ENCODE assay signal across 40 mouse cellular contexts in genomic region chr5:139310477-139310876, GRCm38 (mm10). TPM values are rescaled to one million over a fixed set of nuclear protein-coding genes. Genes with fewer than 3 reads are reported as not detected.
"Had no signal": no experiment of that assay in that cellular context is flagged by ENCODE, and none has a peak within 500 bp of the region (broad histone marks: within the 10 kb centered on the region; RNA-seq: fewer than 3 reads in every experiment).

No protein-coding gene starts in this region.

- H3K4me3 ChIP-seq: gastrocnemius, adult 2 months; heart, embryonic 10.5 days; heart, embryonic 12.5 days; hindbrain, embryonic 10.5 days; hindbrain, embryonic 12.5 days; kidney, embryonic 15.5 days; limb, embryonic 10.5 days; limb, embryonic 12.5 days; liver, embryonic 13.5 days; liver, embryonic 15.5 days had no signal

- H3K27ac ChIP-seq: gastrocnemius, adult 2 months; heart, embryonic 10.5 days; hindbrain, embryonic 10.5 days; hindbrain, embryonic 12.5 days; hindbrain, embryonic 14.5 days; kidney, embryonic 15.5 days; kidney, postnatal 0 days; limb, embryonic 10.5 days; limb, embryonic 12.5 days; liver, embryonic 13.5 days; liver, embryonic 15.5 days had no signal

- H3K4me2 ChIP-seq: heart, embryonic 12.5 days; hindbrain, embryonic 12.5 days; hindbrain, embryonic 14.5 days; kidney, embryonic 15.5 days; limb, embryonic 12.5 days; liver, embryonic 11.5 days; liver, embryonic 13.5 days; liver, embryonic 15.5 days had no signal

- DNase-seq: gastrocnemius, adult 2 months; gastrocnemius, postnatal 10 days; gastrocnemius, postnatal 25 days; heart, adult 18-20 months; heart, postnatal 10 days; heart, postnatal 4 days; kidney, adult 11 months; kidney, adult 2 months; kidney, adult 9 months; kidney, postnatal 14 days; kidney, postnatal 36 days; layer of hippocampus, adult 9-11 months; layer of hippocampus, postnatal 36 days; liver; liver, embryonic 13.5 days had no signal

- H3K4me1 ChIP-seq: heart, embryonic 10.5 days; heart, embryonic 12.5 days; hindbrain, embryonic 10.5 days; hindbrain, embryonic 12.5 days; limb, embryonic 10.5 days; limb, embryonic 12.5 days had no signal

- H3K9ac ChIP-seq: heart, embryonic 12.5 days; hindbrain, embryonic 12.5 days; hindbrain, embryonic 14.5 days; kidney, embryonic 15.5 days; limb, embryonic 12.5 days; liver, embryonic 13.5 days; liver, embryonic 15.5 days had no signal

- H3K9me3 ChIP-seq: heart, embryonic 10.5 days; heart, embryonic 12.5 days; hindbrain, embryonic 10.5 days; hindbrain, embryonic 12.5 days; kidney, embryonic 15.5 days; limb, embryonic 12.5 days; liver, embryonic 13.5 days; liver, embryonic 15.5 days had no signal

- H3K36me3 ChIP-seq: heart, embryonic 10.5 days; heart, embryonic 12.5 days; hindbrain, embryonic 10.5 days; hindbrain, embryonic 12.5 days; kidney, embryonic 15.5 days; limb, embryonic 10.5 days; limb, embryonic 12.5 days; liver, embryonic 13.5 days; liver, embryonic 15.5 days had no signal

- H3K27me3 ChIP-seq: heart, embryonic 12.5 days; hindbrain, embryonic 12.5 days; kidney, embryonic 15.5 days; limb, embryonic 12.5 days; liver, embryonic 13.5 days; liver, embryonic 15.5 days had no signal

RNA-seq across cellular contexts. Expression of gene Cyp2w1, which starts 41.9 kb away (rescaled TPM):
- total RNA-seq: gastrocnemius, adult 2 months; gastrocnemius, postnatal 10 days; gastrocnemius, postnatal 25 days; gastrocnemius, postnatal 4 days; granulocyte monocyte progenitor cell, adult 5-6 weeks; heart, adult 18-20 months; heart, adult 8-10 months; heart, postnatal 10 days; heart, postnatal 25 days; heart, postnatal 4 days; layer of hippocampus, adult 18-20 months; layer of hippocampus, adult 8-10 months; layer of hippocampus, postnatal 14 days; layer of hippocampus, postnatal 36 days; left cerebral cortex, adult 18-20 months; left cerebral cortex, adult 8-10 months; left cerebral cortex, postnatal 14 days; left cerebral cortex, postnatal 36 days had no signal
- polyA plus RNA-seq: heart, embryonic 10.5 days; heart, embryonic 12.5 days; heart, embryonic 14.5 days; heart, embryonic 16.5 days; hindbrain, embryonic 10.5 days; hindbrain, embryonic 14.5 days; hindbrain, embryonic 16.5 days; kidney, adult 2 months; kidney, postnatal 0 days; limb, embryonic 10.5 days; liver, embryonic 11.5 days; liver, embryonic 13.5 days; liver, embryonic 15.5 days had no signal
